Mouse (Mus musculus) frontal cortex, adult 2 months (tissue): ENCODE results near the gene Afap1l2. TPM values are rescaled to one million over a fixed set of nuclear protein-coding genes. Genes with fewer than 3 reads are reported as not detected.

ENCODE experiments used
- DNase-seq, 2 experiments: peaks; one replicate each; pipeline ENCODE4 v3.0.0; 2022; ENCODE audit warnings: low spot score in 1 of 2; ENCODE audit errors: extremely low spot score in 1 of 2
- polyA plus RNA-seq: library from polyadenylated mRNA; depleted of rRNA; stranded (reverse); fragments of >200 nt; gene quantifications from 2 replicates; pipeline ENCODE4 v1.2.3, GENCODE M21; 2012; rRNA removed

Afap1l2 gene
- 12.2 and 12.7 TPM in 2 replicates for polyA plus RNA-seq

DNA sequence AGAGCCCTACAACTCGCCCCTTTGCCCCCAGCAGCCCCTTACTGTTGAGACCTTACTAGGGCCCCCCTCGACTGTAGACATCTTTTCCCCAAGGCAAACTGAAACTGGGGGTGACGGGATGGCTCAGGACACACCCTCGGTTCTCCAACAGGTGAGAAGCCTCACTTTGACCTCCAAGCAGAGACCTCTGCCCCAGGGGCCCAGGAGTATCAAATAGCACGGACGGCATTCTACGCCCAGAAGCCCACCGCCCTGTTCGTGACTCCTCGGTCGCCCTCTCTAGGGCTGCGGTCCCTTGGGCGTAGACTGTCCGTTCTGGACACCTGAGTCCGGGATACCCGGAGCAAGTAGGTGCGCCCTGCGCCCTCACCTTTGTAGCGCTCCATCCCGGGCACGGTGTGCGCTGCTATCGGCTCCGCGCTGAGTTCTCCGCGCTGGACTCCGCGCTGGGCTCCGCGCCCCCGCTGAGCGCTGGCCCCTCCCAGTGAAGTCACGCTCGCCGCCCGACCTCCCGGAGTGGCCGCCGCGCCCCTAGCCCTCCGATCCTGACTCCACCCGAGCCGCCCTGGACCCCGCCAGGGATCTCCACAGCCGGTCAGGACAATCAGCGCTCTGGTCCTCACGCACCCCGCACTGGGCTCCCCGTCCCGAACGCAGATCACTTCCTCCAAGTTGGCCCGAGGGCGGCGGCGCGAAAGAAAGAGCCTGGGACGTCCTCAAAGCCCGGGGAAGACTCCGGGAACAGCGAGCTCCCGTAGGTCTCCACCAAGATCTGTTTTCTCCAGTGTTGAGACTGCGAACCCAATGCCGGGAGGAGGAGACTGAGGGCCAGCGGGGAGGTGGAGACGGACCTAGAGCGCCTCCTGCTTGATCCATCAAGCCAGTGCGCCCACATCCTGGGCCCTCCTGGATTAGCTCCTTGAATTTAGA lies at the start of gene Afap1l2:
TSS of gene Afap1l2 (minus strand) at position 448 of the 930 bp plus-strand sequence.
- DNase-seq, result peak in 1 of 2 experiments; percentile 55

DNA sequence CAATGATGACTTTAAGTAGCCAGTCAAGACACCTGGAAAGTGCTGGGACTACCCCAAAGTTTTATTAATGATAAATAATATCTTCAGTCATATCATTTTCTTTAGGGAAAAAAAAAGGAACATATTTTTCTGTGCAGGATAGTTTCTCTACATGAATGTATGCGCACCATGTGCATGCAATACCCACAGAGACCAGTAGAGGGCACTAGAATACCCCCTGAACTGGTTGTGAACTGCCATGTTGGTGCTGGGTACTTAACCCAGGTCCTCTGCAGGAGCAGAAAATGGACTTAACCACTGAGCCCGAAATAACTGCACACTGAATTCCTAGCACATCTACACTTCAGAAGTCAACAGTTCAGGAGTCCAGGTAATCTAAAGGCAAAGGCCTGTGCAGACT lies 49.5 kb upstream of the Afap1l2 start:
- DNase-seq, result no peak

DNA sequence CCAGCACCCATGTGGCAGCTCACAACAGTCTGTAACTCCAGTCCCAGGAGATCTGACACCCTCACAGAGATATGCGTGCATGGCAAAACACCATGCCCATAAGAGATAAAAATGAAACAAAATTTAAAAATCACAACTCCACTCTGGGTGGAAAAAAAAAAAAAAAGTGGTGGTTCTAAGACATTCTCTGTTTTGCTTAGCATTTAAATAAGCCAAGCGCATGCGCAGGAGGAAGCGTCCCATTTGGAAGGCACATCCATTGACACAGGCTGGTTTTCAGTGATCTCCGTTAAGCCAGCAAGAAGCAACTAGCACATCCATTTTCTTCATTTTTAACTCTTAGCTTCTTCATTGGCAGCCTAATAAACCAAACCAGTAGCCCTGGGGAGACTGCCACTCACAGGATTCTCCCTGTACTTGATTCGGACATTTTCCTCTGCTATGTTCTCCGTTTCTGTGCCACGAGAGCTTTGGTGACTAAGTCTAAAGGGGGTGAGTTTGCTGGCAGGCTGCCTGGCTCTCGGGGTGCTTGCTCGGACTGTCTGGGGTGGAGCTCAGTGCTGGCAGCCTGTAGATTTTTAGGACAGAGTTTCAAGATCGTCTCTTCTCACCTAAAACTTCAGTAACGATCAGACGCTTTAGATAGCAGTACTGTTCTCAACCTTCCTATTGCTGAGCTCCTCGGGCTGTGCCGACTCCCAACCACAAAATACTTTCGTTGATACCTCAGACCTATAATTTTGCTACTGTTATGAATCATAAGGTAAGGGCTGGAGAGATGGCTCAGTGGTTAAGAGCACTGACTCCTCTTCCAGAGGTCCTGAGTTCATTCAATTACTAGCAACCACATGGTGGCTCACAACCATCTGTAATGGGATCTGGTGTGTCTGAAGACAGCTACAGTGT lies 47.4 kb upstream of the Afap1l2 start:
- peak in 1 of 2 experiments; percentile 64 for DNase-seq

DNA sequence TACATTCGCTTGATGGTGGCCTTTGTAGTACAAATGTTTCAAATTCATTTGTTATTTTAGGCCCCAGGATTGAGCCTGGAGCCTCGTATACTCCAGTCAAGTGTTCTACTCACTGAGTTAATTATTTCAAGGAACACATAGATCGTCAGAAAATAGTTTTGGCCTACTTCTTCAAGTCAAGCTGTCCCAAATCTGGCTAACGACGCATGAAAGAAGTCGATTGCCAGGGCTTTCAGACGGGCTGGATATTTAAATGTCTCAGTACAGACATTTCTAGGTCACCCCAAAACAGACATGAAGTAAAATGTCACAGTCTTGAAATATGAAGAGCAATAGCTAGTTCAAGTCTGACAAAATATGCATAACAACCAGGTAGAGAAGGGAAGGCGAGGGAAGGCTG lies 44.9 kb upstream of the Afap1l2 start:
- no peak for DNase-seq

GRCm38 (mm10) chr19:57052016-57052415 lies 44.0 kb upstream of the Afap1l2 start:
- DNase-seq, result no peak

- DNase-seq, result no peak
These were observed 41.6 kb upstream of the Afap1l2 start for GRCm38 (mm10) chr19:57049592-57050090.

DNA sequence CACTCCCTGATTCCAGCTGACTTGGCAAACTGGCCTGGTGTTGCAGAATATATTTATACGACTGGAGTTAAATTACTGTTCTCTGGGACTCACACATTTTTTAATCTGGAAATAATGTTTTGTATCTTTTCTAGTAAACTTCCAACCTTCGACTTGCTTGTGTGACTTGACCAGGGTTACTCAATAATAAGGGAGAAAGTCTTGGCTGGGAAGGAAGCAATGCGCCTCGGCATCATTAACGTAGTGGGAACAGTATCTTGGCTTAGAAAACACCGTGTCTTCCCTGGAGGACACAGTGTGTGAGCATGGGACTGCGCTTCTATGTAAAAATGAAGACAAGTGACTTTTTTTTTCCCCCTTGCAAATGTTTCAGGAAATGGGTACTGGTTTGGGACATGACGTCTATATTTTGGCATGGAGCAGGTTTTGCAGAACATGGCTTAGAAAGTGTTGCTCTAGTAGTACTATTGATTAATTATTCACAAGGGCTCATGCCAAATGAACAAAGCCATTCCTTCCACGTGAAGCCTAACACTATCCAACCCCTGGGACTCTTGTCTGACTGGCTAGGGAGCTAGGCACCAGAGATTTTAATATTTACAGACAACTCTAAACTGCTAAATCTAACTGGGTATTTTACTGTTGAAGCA lies 39.8 kb upstream of the Afap1l2 start:
- no peak for DNase-seq

GRCm38 (mm10) chr19:57039258-57039657 lies 31.2 kb upstream of the Afap1l2 start:
- peak in 1 of 2 experiments; percentile 39 for DNase-seq

GRCm38 (mm10) chr19:57036860-57037259 lies 28.8 kb upstream of the Afap1l2 start:
- no peak for DNase-seq

DNA sequence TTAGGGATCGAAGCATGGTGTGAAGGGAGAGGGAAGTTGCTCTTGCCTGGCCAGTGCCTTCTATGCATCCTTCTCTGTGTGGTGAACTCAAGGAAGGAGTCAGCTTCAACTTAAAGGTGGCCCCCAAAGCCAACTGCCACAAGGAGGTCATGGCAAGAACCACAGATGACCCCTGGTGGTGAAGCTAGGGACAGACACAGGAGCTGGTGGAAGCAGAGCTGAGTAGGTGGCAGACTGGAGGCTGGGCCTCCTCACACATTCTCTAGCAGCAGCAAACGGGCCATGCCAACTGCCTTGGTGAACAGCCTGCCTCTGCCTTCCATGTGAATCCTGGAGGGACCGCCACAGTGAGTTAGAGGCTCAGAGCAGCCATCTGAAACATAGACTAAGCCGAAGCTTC lies 23.6 kb upstream of the Afap1l2 start:
- peak; percentile 32 to 80 for DNase-seq

DNA sequence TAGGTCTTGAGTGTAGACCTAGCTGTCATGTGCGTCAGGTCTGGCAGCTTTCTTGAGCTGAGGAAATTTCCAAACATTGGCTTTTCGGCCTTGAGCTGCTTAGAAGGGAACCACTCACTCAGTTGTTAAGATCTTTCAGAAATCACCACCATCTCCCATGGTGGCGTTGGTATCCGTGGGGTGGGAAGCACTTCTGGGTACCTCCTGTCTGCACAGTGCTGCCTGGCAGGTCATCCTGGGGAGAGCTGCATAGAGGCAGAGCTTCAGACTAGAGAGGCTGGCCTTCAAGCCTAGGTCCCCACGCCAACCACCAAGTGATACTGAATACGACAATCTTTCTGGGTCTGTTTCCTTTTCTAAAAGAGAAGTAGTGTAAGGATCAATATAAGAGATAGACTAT lies 21.4 kb upstream of the Afap1l2 start:
- no peak for DNase-seq

GRCm38 (mm10) chr19:57028327-57029179 lies 20.5 kb upstream of the Afap1l2 start:
- no peak for DNase-seq

DNA sequence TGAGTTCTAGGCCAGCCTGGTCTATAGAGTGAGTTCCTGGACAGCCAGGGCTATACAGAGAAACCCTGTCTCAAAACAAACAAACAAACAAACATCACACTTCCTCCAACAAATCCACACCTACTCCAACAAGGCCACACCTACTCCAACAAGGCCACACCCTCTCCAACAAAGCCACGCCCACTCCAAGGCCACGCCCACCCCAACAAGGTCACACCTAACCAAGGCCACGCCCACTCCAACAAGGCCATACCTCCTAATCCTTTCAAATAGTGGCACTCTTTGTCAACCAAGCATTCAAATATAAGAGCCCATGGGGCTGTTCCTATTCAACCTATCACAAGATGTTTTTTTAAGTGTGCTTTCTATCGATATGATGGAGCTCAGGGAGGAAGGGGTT lies 18.5 kb upstream of the Afap1l2 start:
- no peak for DNase-seq

GRCm38 (mm10) chr19:57017785-57018179 lies 9.8 kb upstream of the Afap1l2 start:
- no peak for DNase-seq

- no peak for DNase-seq
These were observed 9.2 kb upstream of the Afap1l2 start for GRCm38 (mm10) chr19:57016995-57017784.

- no peak for DNase-seq
These were observed 6.8 kb upstream of the Afap1l2 start for GRCm38 (mm10) chr19:57014808-57015207.

DNA sequence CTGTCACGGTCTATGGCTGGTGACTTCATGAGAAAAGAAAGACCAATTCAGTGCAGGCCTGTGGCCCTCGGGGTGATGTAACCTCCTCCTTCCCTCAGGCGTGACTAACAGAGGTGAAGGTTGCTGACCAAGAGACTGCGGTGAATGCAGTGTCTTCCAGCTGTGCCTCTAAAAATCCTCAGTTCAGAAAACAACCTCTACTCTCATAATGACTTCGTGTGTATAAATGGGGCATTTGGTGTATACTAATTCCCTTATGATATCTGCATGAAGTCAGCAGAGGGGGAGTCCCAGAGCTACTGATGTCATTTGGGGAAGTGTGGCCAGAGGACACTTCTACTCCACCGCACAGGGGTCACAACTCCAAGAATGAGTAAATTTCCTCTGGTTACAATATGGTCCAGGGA lies 5.2 kb upstream of the Afap1l2 start:
- no peak for DNase-seq

DNA sequence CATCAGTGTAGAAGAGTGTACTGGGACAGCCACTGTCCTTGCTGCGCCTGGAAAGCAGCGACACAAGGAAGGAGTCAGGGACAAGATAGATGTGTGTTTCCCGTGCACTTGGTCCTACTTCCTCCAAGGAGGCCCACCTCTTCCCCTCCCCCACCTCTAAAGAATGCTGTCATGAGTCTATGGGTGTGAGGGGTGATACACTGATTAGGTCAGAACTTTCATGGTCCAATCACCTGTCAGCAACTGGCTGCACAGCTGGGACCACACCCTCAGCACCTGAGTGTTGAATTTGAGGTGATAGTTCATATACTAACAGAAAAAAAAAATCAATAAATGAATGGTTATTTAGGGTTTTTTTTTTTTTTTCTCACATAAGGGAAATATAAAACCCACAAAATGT lies 4.0 kb upstream of the Afap1l2 start:
- DNase-seq, result no peak

- no peak for DNase-seq
These were observed 2.0 kb upstream of the Afap1l2 start for GRCm38 (mm10) chr19:57010064-57010463.
